Mouse (Mus musculus): ENCODE measurements around the gene Avp. TPM values are rescaled to one million over a fixed set of nuclear protein-coding genes. Genes with fewer than 3 reads are reported as not detected.

The Avp gene
- polyA plus RNA-seq (2017; shearing (Covaris generic)), result not detected

GRCm38 (mm10) chr2:130582552-130582951 is at the start of gene Avp:
TSS of gene Avp (minus strand) at chr2:130582554.

GRCm38 (mm10) chr2:130629839-130630203 is 47.5 kb upstream of the Avp start, which contains the start of the genes Fastkd5 and Ubox5:
TSS of gene Fastkd5 (minus strand) at chr2:130630027.
TSS of gene Ubox5 (minus strand) at chr2:130630038.

GRCm38 (mm10) chr2:130575873-130576272 is 6.5 kb downstream of the Avp start, which contains the start of gene Oxt:
TSS of gene Oxt (plus strand) at chr2:130576173.

GRCm38 (mm10) chr2:130563212-130564055 is 18.9 kb downstream of the Avp start, which contains the start of gene Mrps26:
TSS of gene Mrps26 (plus strand) at chr2:130563742.

Other genes with a start within 250 kb of the Avp start
- 0.46 TPM for gene Cpxm1, start 185.0 kb downstream of the Avp start, polyA plus RNA-seq (2017; shearing (Covaris generic))
- gene Gm28372, start 177.3 kb downstream of the Avp start, polyA plus RNA-seq (2017; shearing (Covaris generic)), result not detected
- not detected for gene 1700020A23Rik, start 177.3 kb downstream of the Avp start, polyA plus RNA-seq (2017; shearing (Covaris generic))
- not detected for gene Tmem239, start 176.1 kb downstream of the Avp start, polyA plus RNA-seq (2017; shearing (Covaris generic))
- 296 TPM for gene Vps16, start 158.2 kb downstream of the Avp start, polyA plus RNA-seq (2017; shearing (Covaris generic))
- gene Pced1a, start 157.9 kb downstream of the Avp start, polyA plus RNA-seq (2017; shearing (Covaris generic)), result 22.0 TPM
- gene Ptpra, start 132.3 kb downstream of the Avp start, polyA plus RNA-seq (2017; shearing (Covaris generic)), result 29.2 TPM
- gene Mrps26, start 18.8 kb downstream of the Avp start, polyA plus RNA-seq (2017; shearing (Covaris generic)), result 59.1 TPM
- gene Oxt, start 6.4 kb downstream of the Avp start, polyA plus RNA-seq (2017; shearing (Covaris generic)), result not detected
- 22.3 TPM for gene Fastkd5, start 47.5 kb upstream of the Avp start, polyA plus RNA-seq (2017; shearing (Covaris generic))
- 16.5 TPM for gene Ubox5, start 47.5 kb upstream of the Avp start, polyA plus RNA-seq (2017; shearing (Covaris generic))
- gene Lzts3, start 60.2 kb upstream of the Avp start, polyA plus RNA-seq (2017; shearing (Covaris generic)), result 0.72 TPM
- gene Ddrgk1, start 82.1 kb upstream of the Avp start, polyA plus RNA-seq (2017; shearing (Covaris generic)), result 183 TPM
- gene Itpa, start 85.1 kb upstream of the Avp start, polyA plus RNA-seq (2017; shearing (Covaris generic)), result 51.7 TPM
- 0.27 TPM for gene Slc4a11, start 115.0 kb upstream of the Avp start, polyA plus RNA-seq (2017; shearing (Covaris generic))

All from inflammation-experienced regulatory T-cells, adult 16 weeks (primary cell).